Mouse (Mus musculus) spleen, postnatal 14 days (tissue): ENCODE data around the gene Armc5.

Experiments used
- DNase-seq, 2 experiments: peaks; one replicate each; pipeline ENCODE4 v3.0.0; 2021 to 2022; ENCODE audit warnings: low spot score in 2 of 2

Armc5 gene

DNA sequence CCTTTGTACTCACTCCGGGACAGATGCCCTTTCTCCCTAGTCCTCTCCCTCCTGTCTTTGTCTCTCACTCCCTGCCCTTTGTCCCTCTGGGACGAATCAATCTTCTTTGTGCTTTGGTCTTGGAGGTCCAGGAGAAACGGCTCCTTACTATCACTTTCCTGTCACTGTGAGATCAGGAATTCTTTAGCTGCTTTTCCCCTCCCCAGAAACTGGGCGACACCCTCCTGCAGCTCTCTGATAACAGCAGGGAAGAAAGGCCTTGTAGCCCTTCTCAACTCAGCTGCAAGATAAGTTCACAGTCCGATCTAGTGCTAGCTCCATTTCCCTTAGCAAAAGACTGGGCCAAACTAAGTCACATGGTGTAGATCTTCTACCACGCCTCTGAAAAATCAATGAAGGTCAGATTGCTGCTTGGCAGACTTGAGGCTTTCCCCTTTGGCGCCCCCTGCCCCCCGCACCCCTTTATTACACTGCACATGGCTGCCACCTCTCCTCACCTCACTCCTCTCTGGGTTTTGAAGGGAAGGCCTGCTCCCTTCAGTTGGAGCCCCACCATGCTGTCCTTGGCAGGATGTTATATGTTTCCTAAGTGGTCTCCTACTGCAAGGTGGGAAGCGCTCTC, 51.9 kb downstream of the Armc5 start:
- peak in 1 of 2 experiments; percentile 31 for DNase-seq
